Mouse (Mus musculus) lung, embryonic 14.5 days (tissue): ENCODE measurements around the gene Trp53rkb. TPM values are rescaled to one million over a fixed set of nuclear protein-coding genes. Genes with fewer than 3 reads are reported as not detected.
"Not testable (repeated sequence)": the region's sequence is repeated elsewhere in the genome, so short reads cannot be mapped to it uniquely, and the experiment has no call there.

ENCODE experiments used
- ATAC-seq: fragments of 200-750 bp; cut with Nextera tagmentation; 2 replicates; pipeline ENCODE4 v1.8.0; 2017; ENCODE audit warnings: mild to moderate bottlenecking, moderate TSS enrichment, moderate library complexity; ENCODE audit not compliant: insufficient read depth
- DNase-seq: peaks from one replicate; pipeline ENCODE4 v3.0.0-alpha.2; 2015
- H3K27ac ChIP-seq: fragments of 300-500 bp; sonication (generic); 2 replicates; pipeline ENCODE4 v1.5.1; 2014; ENCODE audit warnings: low read depth, mild to moderate bottlenecking, moderate library complexity
- H3K27me3 ChIP-seq: fragments of 300-500 bp; sonication (generic); 2 replicates; pipeline ENCODE4 v1.6.1; 2014; ENCODE audit warnings: low read length, control low read depth; ENCODE audit not compliant: insufficient read depth
- H3K36me3 ChIP-seq: fragments of 300-500 bp; sonication (generic); 2 replicates; pipeline ENCODE4 v1.6.1; 2014; ENCODE audit warnings: control low read depth; ENCODE audit not compliant: insufficient read depth
- H3K4me1 ChIP-seq: fragments of 300-500 bp; sonication (generic); 2 replicates; pipeline ENCODE4 v1.6.1; 2014; ENCODE audit warnings: antibody characterized with exemption, control low read depth; ENCODE audit not compliant: insufficient read depth
- H3K4me2 ChIP-seq: fragments of 300-500 bp; sonication (generic); 2 replicates; pipeline ENCODE4 v1.6.1; 2014; ENCODE audit warnings: mild to moderate bottlenecking
- H3K4me3 ChIP-seq: fragments of 300-500 bp; sonication (generic); 2 replicates; pipeline ENCODE4 v1.5.1; 2014; ENCODE audit warnings: low read depth, low read length
- H3K9ac ChIP-seq: fragments of 300-500 bp; sonication (generic); 2 replicates; pipeline ENCODE4 v1.6.1; 2014
- H3K9me3 ChIP-seq: fragments of 300-500 bp; sonication (generic); 2 replicates; pipeline ENCODE4 v1.6.1; 2016; ENCODE audit warnings: low read depth, low read length, control low read depth
- CTCF ChIP-seq: IDR thresholded peaks from 2 replicates; pipeline ENCODE4 v1.5.1; 2016; ENCODE audit warnings: antibody characterized with exemption, low read depth
- WGBS: fragments of 180-500 bp; shearing (Covaris S2); extraction: QIAGEN DNeasy Blood & Tissue Kit; methylation state at CpG from one replicate; pipeline ENCODE4 v1.1.7; 2014; 5-methylcytosine and 5-hydroxymethylcytosine counted together
- polyA plus RNA-seq: library from polyadenylated mRNA; unstranded; fragments of >200 nt; fragmentation: Nextera tagmentation; extraction: Ambion mirVana; gene quantifications from 2 replicates; pipeline ENCODE4 v1.2.1, GENCODE M21; 2014

The Trp53rkb gene
- polyA plus RNA-seq, 1 experiment from 2014 or later = 10.9 TPM

DNA sequence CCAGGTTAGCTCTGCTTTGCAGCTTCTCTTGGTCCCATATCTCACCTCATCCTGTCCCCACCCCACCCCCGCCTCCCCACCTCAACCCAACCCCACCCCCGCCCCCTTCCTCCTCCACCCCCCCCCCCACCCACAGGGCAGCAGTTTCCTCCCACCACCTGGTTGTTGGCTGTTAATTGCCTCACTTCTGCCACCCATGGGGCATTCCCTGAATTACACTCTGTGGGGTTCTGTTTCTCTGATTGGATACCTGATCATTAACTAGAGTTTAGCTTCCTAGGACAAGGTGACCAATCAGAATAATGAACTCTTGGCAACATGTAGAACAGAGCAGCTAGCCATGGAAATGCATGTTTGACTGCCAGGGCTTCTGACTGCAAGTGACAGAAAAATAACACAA is 16.1 kb upstream of the Trp53rkb start:
- DNase-seq (peak; percentile 45), ATAC-seq (no peak)
- H3K4me2 ChIP-seq = no peak overlapping the region
- no peaks in the 10 kb centered on the region for H3K9me3 ChIP-seq
- TF ChIP-seq CTCF = peak; percentile 46; the same call in 1 of the 2 replicates
- 30% methylated on average over 1 of the region's 2 CpGs for WGBS
- H3K9ac ChIP-seq = no peak overlapping the region
- no peak overlapping the region for H3K4me3 ChIP-seq
- H3K27ac ChIP-seq = no peak overlapping the region
- no peaks in the 10 kb centered on the region for H3K36me3 ChIP-seq
- no peaks in the 10 kb centered on the region for H3K27me3 ChIP-seq
- no peaks in the 10 kb centered on the region for H3K4me1 ChIP-seq

DNA sequence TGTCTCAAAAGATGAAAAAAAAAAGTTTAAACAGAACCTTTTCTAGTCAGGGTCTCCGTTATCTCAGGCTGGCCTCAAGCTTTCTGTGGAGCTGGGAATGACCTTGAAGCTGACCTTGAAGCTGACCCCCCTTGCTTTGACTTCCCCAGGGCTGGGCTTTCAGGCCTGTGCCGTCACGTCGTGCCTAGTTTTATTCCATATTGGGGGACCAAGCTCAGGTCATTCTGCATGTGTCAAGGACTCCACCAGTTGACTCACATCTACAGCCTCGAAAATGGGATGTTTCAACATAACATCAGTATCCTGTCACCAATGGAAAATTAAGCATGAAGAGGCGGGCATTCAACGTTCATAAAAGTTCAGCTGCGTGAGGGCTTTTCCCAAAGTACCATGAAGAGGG is 12.4 kb upstream of the Trp53rkb start:
- Histone ChIP-seq H3K27ac (no peak overlapping the region), H3K36me3 (no peaks in the 10 kb centered on the region), H3K27me3 (no peaks in the 10 kb centered on the region), H3K9ac (no peak overlapping the region), H3K4me3 (no peak overlapping the region), H3K4me2 (no peak overlapping the region), H3K4me1 (no peaks in the 10 kb centered on the region), H3K9me3 (no peaks in the 10 kb centered on the region)
- DNase-seq (no peak), ATAC-seq (no peak)
- no peak for TF ChIP-seq CTCF
- 71% methylated on average over 8 of the region's 8 CpGs for WGBS

DNA sequence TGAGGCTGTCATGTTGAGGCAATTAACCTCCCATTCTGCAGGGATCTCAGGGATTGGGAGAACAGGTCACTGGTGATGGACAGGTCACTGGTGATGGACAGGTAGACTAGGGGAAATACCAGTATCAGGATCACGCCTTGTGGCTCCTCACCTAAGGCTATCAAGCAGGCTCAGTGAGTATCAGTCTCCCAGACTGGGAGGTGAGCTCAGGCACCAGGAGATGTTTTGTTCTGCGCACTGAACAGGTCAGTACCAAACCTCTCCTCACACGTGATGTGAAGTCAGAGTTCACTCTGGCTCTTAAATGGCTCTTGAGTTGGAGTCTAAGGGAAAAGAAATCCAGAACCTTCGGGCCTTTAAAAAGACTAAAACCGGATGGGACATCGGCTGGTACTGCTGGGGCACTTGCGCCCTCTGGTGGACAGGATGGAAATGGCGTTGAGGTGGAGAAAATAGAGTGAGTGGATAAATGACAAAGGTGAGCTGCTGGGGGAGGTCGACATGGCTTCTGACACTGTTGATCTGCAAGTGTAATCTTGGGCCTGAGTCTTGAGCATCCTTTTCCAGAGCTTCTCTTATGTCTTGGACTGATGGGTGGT is 11.3 kb upstream of the Trp53rkb start:
- Histone ChIP-seq H3K4me3 (no peak overlapping the region), H3K4me2 (no peak overlapping the region), H3K27ac (no peak overlapping the region), H3K36me3 (no peaks in the 10 kb centered on the region), H3K9ac (no peak overlapping the region), H3K4me1 (no peaks in the 10 kb centered on the region), H3K27me3 (no peaks in the 10 kb centered on the region), H3K9me3 (no peaks in the 10 kb centered on the region)
- DNase-seq = peak; percentile 85
- WGBS = 13% methylated on average over 9 of the region's 9 CpGs
- ATAC-seq = peak; percentile 38; the same call in 1 of the 2 replicates
- peak; percentile 98 for TF ChIP-seq CTCF

DNA sequence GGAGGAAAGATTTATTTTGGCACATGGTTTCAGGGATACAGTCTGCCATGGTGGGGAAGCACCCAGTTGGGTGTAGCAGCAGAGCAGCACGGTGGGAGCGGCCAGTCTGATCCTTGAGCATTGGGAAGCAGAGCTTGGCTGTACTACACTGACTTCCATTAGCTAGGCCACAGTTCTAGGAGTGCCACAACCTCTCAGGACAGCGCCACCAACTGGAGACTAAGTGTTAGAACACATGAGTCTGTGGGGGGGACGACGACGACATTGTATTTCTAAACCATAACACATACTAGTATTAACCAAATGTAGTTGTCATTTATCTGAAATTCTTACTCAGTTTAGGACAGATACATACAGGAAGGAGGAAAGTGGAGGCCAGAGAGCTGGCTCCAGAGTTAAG is 8.0 kb upstream of the Trp53rkb start:
- Histone ChIP-seq H3K27ac (no peak overlapping the region), H3K27me3 (no peaks in the 10 kb centered on the region), H3K4me1 (no peaks in the 10 kb centered on the region), H3K9me3 (no peaks in the 10 kb centered on the region), H3K4me2 (no peak overlapping the region), H3K9ac (no peak overlapping the region), H3K36me3 (no peaks in the 10 kb centered on the region), H3K4me3 (no peak overlapping the region)
- TF ChIP-seq CTCF = peak; percentile 40
- 78% methylated on average over 6 of the region's 6 CpGs for WGBS
- no peak for DNase-seq
- no peak for ATAC-seq

DNA sequence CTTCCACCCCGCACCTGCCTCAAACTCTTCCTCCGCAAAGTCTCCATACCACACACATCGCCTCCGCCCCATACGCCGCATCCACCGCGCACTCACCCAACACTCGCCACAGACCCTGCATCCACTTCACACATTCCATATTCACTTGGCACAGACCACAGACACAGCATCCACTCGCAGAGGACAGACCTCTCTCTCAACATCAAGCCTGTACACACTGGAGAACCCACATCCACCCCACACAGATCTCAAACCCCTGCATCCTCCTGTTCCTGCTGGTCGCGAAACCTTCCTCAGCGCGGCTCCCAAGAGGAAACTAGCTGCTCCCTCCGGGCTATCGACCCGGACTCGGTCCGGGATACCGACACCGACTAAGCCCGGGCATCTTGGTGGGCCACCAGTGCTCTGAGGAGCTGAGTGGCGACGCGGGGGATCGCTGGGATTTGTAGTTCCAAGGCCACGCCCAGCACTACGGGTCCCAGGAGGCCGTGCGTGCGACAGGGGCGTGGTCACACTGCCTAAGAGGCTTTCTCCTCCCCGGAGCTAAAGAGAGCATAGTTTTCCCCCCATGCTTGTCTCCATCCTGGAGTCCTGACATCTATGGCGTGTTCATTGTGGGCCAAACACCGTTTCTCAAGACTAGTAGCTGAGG is 5.9 kb upstream of the Trp53rkb start:
- Histone ChIP-seq H3K9me3 (no peaks in the 10 kb centered on the region), H3K9ac (peak overlapping the region; percentile 71), H3K4me3 (peak overlapping the region; percentile 70), H3K4me1 (no peaks in the 10 kb centered on the region), H3K27me3 (no peaks in the 10 kb centered on the region), H3K36me3 (no peaks in the 10 kb centered on the region), H3K27ac (no peak overlapping the region), H3K4me2 (peak overlapping the region; percentile 84)
- TF ChIP-seq CTCF = peak; percentile 6; the same call in 1 of the 2 replicates
- DNase-seq (peak; percentile 98), ATAC-seq (peak; percentile 97)
- 0% methylated on average over 35 of the region's 35 CpGs for WGBS

DNA sequence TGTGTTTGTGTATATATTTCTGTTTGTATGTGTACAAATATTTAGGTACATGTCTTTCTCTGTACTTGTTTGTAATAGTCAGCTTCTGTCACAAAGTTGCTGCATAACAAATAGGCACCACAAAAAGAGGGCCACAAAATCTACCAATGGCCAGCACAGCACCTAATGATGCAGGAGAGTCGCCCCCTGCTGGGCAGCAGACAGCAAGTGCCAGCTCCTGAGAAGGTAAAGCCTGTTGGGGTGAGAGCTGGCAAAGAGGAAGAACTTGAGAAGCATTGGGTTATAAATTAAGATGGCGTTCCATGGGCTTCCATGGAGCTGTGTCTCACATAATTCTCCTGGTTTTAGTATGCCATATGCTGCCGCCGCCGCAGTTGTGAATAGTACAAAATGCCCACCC is 593 bp upstream of the Trp53rkb start:
- Histone ChIP-seq H3K9me3 (no peaks in the 10 kb centered on the region), H3K36me3 (peaks cover 6% of the 10 kb centered on the region), H3K4me2 (no peak overlapping the region), H3K27ac (no peak overlapping the region), H3K9ac (no peak overlapping the region), H3K4me1 (0 out of 2 replicates have a peak, but pooled peaks cover 4% of the 10 kb centered on the region), H3K4me3 (no peak overlapping the region), H3K27me3 (no peaks in the 10 kb centered on the region)
- peak; percentile 43 for TF ChIP-seq CTCF
- WGBS = 79% methylated on average over 5 of the region's 5 CpGs
- peak; percentile 29 for DNase-seq
- ATAC-seq = no peak

DNA sequence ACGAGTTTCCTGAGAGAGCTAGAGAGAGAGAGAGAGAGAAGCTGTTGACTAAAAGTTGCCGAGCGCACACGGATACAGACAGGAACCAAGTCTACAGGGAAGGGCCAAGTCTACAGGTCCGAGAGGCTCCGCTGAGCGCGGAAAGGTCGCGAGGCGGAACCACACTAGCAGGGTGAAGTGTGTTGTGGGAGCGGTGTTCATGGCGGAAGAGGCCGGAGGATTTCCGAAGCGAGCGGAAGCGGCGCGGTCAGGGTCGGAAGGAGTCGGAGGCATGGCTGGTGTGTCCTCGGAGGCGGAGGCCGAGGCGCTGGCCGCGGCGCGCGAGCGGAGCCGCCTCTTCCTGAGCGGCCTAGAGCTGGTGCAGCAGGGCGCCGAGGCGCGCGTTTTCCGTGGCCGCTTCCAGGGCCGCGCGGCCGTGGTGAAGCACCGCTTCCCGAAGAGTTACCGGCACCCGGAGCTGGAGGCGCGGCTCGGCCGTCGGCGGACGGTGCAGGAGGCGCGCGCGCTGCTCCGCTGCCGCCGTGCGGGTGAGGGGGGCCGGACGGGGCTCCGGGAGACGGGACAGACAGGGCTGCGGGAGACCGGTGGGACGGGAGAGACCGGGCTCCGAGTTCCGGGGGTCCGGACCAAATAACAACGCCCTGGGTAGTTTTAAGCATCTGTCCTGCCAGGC is 1.3 kb downstream of the Trp53rkb start:
- DNase-seq = peak; percentile 91
- H3K9ac ChIP-seq = peak overlapping the region; percentile 79
- H3K27ac ChIP-seq = peak overlapping the region; percentile 58
- under 1% methylated on average over 74 of the region's 76 CpGs for WGBS
- peak overlapping the region; percentile 67 for H3K4me2 ChIP-seq
- peak; percentile 96 for ATAC-seq
- H3K36me3 ChIP-seq = peaks cover 25% of the 10 kb centered on the region
- H3K9me3 ChIP-seq, H3K4me1 ChIP-seq, H3K27me3 ChIP-seq: not testable (repeated sequence)
- peak overlapping the region; percentile 76 for H3K4me3 ChIP-seq
